Mouse (Mus musculus) thymus, adult 2 months (tissue): Measurements from ENCODE around the gene Kirrel3. TPM values are rescaled to one million over a fixed set of nuclear protein-coding genes. Genes with fewer than 3 reads are reported as not detected.

Experiments
- DNase-seq: peaks from one replicate; pipeline ENCODE4 v3.0.0; 2021
- H3K27ac ChIP-seq: fragments of 200-500 bp; 2 replicates; pipeline ENCODE4 v1.5.1; 2012; ENCODE audit warnings: low read length, control low read depth; ENCODE audit not compliant: control insufficient read depth, insufficient read depth
- H3K27me3 ChIP-seq: fragments of 200-500 bp; 2 replicates; pipeline ENCODE4 v1.6.1; 2012; ENCODE audit warnings: mild to moderate bottlenecking, low read length, moderate library complexity, mixed read lengths; ENCODE audit not compliant: control insufficient read depth, insufficient read depth
- H3K36me3 ChIP-seq: fragments of 200-500 bp; 2 replicates; pipeline ENCODE4 v1.6.1; 2012; ENCODE audit warnings: mild to moderate bottlenecking, low read length, moderate library complexity; ENCODE audit not compliant: control insufficient read depth, insufficient read depth
- H3K4me1 ChIP-seq: fragments of 200-500 bp; replicated peaks from 2 replicates; pipeline ENCODE4 v1.6.1; 2012; ENCODE audit warnings: low read length; ENCODE audit not compliant: control insufficient read depth, insufficient read depth
- H3K4me3 ChIP-seq: fragments of 200-500 bp; 2 replicates; pipeline ENCODE4 v1.5.1; 2012; ENCODE audit warnings: mild to moderate bottlenecking, low read length, control low read depth, moderate library complexity; ENCODE audit not compliant: control insufficient read depth, insufficient read depth
- CTCF ChIP-seq: fragments of 200-500 bp; IDR thresholded peaks from 2 replicates; pipeline ENCODE4 v1.5.1; 2012; ENCODE audit warnings: mild to moderate bottlenecking, control low read depth, low read length, moderate library complexity, borderline replicate concordance; ENCODE audit not compliant: control insufficient read depth, poor library complexity, insufficient read depth; ENCODE audit errors: extremely low read depth
- POLR2A ChIP-seq: fragments of 200-500 bp; IDR thresholded peaks from 2 replicates; pipeline ENCODE4 v1.6.1; 2012; ENCODE audit warnings: mild to moderate bottlenecking, low read length, control low read depth, moderate library complexity; ENCODE audit not compliant: control insufficient read depth, poor library complexity, insufficient read depth; ENCODE audit errors: extremely low read depth
- WGBS: fragments of 180-500 bp; shearing (Covaris S2); methylation state at CpG from one replicate; pipeline ENCODE4 v1.1.7; 2018; 5-methylcytosine and 5-hydroxymethylcytosine counted together
- polyA plus RNA-seq: library from polyadenylated mRNA; depleted of rRNA; stranded (reverse); fragments of >200 nt; gene quantifications from 2 replicates; pipeline ENCODE4 v1.2.3, GENCODE M21; 2012

Kirrel3 gene
- polyA plus RNA-seq, 1 experiment = 1.2 TPM

DNA sequence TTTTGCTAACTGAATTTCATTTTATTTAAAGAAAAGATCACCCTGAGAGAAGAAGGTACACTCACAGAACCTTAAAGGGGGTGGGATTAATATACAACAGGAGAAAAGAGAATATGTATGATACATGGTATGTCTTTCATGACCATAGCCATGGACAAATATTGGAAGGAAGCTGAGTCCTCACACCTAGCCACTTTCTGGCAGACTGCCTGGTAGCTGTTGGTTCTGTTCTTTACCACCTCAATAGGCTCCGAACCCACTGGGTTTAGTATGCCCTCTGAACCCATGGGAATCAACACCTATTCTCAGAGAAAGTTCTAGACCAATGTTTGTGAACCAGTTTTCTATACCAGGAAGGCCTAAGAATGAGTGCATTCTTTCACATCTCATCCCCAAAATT lies 96.8 kb downstream of the Kirrel3 start:
- TF ChIP-seq POLR2A (no peak), CTCF (no peak)
- Histone ChIP-seq H3K27ac (no peak overlapping the region), H3K27me3 (no peaks in the 10 kb centered on the region), H3K4me3 (no peak overlapping the region), H3K4me1 (no peaks in the 10 kb centered on the region), H3K36me3 (no peaks in the 10 kb centered on the region)
- no peak for DNase-seq
- 70% methylated on average over 1 of the region's 1 CpGs for WGBS

GRCm38 (mm10) chr9:34585487-34585886 lies 99.8 kb downstream of the Kirrel3 start:
- no peak for DNase-seq
- Histone ChIP-seq H3K27me3 (no peaks in the 10 kb centered on the region), H3K36me3 (no peaks in the 10 kb centered on the region), H3K4me3 (no peak overlapping the region), H3K4me1 (no peaks in the 10 kb centered on the region), H3K27ac (no peak overlapping the region)
- TF ChIP-seq POLR2A (no peak), CTCF (no peak)
- 48% methylated on average over 2 of the region's 2 CpGs for WGBS

DNA sequence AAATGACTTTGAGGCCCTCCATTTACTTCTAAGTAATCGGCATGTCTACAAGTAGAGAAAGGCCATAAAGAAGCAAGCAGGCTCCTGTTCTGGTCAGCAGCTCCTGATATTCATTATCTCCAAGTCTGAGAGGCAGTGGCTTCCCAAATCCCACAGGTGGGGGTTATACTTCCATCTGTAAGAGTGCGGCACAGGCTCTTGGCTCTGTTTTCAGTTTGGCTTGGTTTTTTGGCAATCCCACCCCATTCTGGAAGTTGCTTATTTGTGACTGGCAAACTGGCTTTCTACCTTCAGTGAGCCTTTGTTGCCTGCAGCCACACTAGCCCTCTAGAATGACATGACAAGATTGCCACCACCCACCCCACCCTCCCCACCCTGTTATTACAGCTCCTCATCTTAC lies 100.4 kb downstream of the Kirrel3 start:
- H3K4me1 ChIP-seq = no peaks in the 10 kb centered on the region
- H3K4me3 ChIP-seq = no peak overlapping the region
- H3K27me3 ChIP-seq = no peaks in the 10 kb centered on the region
- no peak for DNase-seq
- 74% methylated on average over 2 of the region's 2 CpGs for WGBS
- TF ChIP-seq CTCF (no peak), POLR2A (no peak)
- H3K36me3 ChIP-seq = no peaks in the 10 kb centered on the region
- no peak overlapping the region for H3K27ac ChIP-seq

- Histone ChIP-seq H3K27ac (no peak overlapping the region), H3K4me1 (no peaks in the 10 kb centered on the region), H3K36me3 (no peaks in the 10 kb centered on the region), H3K27me3 (no peaks in the 10 kb centered on the region), H3K4me3 (no peak overlapping the region)
- no peak for TF ChIP-seq CTCF
- no peak for TF ChIP-seq POLR2A
- WGBS = 78% methylated on average over 1 of the region's 1 CpGs
- no peak for DNase-seq
These were observed 104.1 kb downstream of the Kirrel3 start for GRCm38 (mm10) chr9:34589799-34590198.

GRCm38 (mm10) chr9:34592073-34592610 lies 106.4 kb downstream of the Kirrel3 start:
- H3K27ac ChIP-seq = no peak overlapping the region
- H3K27me3 ChIP-seq = no peaks in the 10 kb centered on the region
- WGBS = 67% methylated on average over 3 of the region's 3 CpGs
- no peak for DNase-seq
- no peak overlapping the region for H3K4me3 ChIP-seq
- H3K36me3 ChIP-seq = no peaks in the 10 kb centered on the region
- TF ChIP-seq POLR2A (no peak), CTCF (no peak)
- no peaks in the 10 kb centered on the region for H3K4me1 ChIP-seq

GRCm38 (mm10) chr9:34593889-34594288 lies 108.2 kb downstream of the Kirrel3 start:
- Histone ChIP-seq H3K4me1 (no peaks in the 10 kb centered on the region), H3K27me3 (no peaks in the 10 kb centered on the region), H3K4me3 (no peak overlapping the region), H3K36me3 (no peaks in the 10 kb centered on the region), H3K27ac (no peak overlapping the region)
- WGBS = 89% methylated on average over 4 of the region's 4 CpGs
- DNase-seq = no peak
- TF ChIP-seq POLR2A (no peak), CTCF (no peak)

GRCm38 (mm10) chr9:34600326-34600725 lies 114.6 kb downstream of the Kirrel3 start:
- no peaks in the 10 kb centered on the region for H3K4me1 ChIP-seq
- no peaks in the 10 kb centered on the region for H3K36me3 ChIP-seq
- no peak overlapping the region for H3K4me3 ChIP-seq
- WGBS = 42% methylated on average over 4 of the region's 4 CpGs
- no peak overlapping the region for H3K27ac ChIP-seq
- TF ChIP-seq CTCF (no peak), POLR2A (no peak)
- no peak for DNase-seq
- no peaks in the 10 kb centered on the region for H3K27me3 ChIP-seq
